Mouse (Mus musculus): ENCODE measurements around the gene Tmem235.
"Not testable (repeated sequence)": the region's sequence is repeated elsewhere in the genome, so short reads cannot be mapped to it uniquely, and the experiment has no call there.

- TF ChIP-seq CTCF (IDR thresholded peaks at IDR 0.05; ENCODE audit: control insufficient read depth, insufficient read depth, low read length); POLR2A (IDR thresholded peaks at IDR 0.05; ENCODE audit: borderline replicate concordance, control insufficient read depth, low read depth, low read length): not testable (repeated sequence)
These were observed 44.7 kb upstream of the Tmem235 start for GRCm38 (mm10) chr11:117815850-117816249.
